Mouse (Mus musculus) layer of hippocampus, adult 9-10 months (tissue): Measurements from ENCODE around the gene Efna3.
A peak's percentile ranks its signal among the peaks of the same experiment; 100 is the strongest.

Experiments
- DNase-seq: peaks from one replicate; pipeline ENCODE4 v3.0.0; 2022; ENCODE audit warnings: low spot score

The Efna3 gene

DNA sequence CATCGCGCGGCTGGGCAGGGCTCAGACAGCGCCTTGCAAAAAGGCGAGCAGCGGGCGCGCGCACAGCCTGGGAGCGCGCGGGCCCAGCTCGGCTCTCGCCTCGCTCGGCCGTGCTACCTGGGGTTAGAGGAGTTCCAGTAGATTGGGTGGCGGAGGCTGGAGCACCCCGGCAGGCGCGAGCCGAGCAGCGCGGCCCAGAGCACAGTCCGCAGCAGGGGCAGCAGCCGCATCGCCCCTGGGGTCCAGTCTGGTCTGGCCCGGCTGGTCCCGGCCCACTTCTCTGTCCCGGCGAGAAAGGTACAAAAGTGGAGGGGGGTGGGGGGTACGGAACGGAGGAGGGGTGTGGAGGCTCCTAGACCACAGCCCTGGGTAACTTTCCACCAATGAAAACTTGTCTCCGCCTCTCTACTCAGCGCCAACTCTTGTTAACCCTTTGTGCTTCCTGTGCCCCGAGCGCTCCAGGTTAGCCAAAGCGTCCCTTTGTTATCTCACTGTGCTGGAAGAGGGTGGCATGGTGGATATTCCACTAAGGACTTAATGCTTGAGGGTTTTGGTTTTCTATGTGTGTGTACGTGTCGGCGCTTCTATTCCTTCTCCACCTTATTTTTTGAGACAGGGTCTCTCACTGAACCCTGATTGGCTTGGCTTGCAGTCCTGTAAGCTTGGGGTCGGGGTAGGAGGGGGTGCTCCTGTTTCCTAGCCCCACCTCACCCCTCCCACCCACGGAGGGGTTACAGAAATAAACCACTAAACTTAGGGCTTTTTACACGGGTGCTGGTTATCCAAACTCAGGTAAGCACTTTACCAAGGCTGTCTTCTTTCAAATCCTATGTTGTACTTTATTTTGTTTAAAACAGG lies 15.2 kb upstream of the Efna3 start, which contains the start of gene Efna4:
Gene Efna4 (minus strand): TSS at position 308 of the 858 bp plus-strand sequence.
- no peak for DNase-seq

DNA sequence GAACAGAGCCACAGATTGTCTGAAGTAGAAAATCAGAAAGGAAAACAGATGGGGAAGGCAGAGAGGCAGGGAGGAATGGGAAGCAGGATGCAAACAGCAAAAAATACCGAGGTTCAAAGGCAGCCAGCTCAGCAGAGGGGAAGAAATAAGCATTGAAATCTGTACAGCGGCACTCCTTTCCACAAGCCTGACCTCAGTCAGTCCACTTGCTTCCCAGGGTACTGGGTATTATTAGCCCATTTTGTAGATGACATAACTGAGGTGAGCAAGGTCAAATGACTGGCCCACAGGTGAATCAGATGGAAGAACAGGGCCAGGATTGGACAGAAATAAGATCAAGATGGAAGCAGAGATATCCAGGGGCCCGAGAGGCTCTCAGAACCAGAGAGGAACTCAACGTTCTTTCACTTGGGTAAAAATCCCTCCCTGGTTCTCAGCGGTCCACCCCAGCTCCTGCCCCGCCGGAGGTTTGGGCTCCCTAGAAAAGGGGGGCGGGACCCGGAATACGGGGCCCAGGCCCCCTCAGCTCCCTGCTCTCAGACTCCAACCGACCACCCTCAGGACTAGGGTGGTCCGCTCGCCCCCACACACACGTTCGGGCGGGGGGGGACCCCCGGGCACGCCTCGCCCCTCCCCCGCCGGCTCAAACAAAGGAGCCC lies 14.4 kb upstream of the Efna3 start:
- no peak for DNase-seq

DNA sequence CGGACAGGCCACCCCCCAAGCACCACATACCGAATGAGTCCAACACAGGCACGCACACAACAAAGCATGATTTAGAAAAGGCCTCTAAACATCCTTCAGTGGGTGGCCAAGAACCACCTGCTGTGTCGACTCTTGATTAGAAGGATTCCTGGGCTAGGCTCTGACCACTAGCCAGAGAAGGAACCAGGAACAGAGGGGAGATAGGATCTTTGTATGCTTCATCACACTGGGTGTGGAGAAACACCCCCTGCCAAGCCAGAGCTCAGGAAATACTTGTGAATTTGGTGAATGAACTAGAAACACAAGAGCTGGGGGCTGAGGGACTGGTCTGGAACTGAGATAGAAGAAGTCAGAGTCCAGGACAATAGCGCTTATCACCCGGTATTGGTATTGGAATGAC lies 13.8 kb upstream of the Efna3 start:
- DNase-seq: no peak

DNA sequence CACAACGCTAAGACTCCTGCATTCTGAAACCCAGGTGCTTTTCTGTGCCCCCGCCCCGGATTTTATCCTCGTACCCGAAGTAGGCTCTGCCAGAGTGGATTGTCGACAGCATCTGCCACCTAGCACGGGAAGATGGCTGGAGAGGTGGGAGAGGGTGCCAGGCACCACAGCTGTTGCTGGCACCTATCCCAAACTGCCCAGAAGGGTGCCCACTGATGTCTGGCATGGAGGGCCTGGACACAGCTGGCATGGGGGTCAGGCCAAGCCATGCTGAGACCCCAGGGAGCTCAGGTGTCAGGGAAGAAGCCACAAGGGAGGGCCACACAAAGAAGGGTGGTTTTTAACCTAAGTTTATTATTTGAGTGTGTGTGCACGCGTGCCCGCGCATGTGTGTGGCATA lies 10.3 kb upstream of the Efna3 start:
- no peak for DNase-seq

- DNase-seq: no peak
These were observed 9.7 kb upstream of the Efna3 start for GRCm38 (mm10) chr3:89332476-89332875.

GRCm38 (mm10) chr3:89332013-89332412 lies 9.2 kb upstream of the Efna3 start:
- no peak for DNase-seq

GRCm38 (mm10) chr3:89331561-89331960 lies 8.8 kb upstream of the Efna3 start:
- no peak for DNase-seq

- DNase-seq: no peak
These were observed 8.2 kb upstream of the Efna3 start for GRCm38 (mm10) chr3:89330948-89331347.

DNA sequence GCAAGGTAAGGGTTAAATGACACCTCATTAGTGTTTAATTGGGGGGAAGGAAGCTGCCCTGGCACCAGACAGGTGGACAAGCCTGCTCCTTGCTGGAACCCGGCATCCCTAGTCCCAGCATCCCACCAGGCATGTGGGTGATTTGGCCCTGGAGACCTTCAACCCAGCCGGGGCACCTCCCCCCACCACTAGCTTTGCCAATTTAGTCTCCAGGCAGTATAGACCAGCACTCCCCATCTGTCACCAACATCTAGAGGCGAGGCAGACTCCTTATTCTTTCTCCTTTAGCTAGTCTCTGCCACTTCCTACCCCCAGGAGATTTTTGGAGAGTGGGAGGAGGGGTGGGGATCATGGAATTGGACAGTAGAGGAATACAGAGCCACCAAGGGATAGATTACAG lies 7.6 kb upstream of the Efna3 start:
- DNase-seq: no peak

DNA sequence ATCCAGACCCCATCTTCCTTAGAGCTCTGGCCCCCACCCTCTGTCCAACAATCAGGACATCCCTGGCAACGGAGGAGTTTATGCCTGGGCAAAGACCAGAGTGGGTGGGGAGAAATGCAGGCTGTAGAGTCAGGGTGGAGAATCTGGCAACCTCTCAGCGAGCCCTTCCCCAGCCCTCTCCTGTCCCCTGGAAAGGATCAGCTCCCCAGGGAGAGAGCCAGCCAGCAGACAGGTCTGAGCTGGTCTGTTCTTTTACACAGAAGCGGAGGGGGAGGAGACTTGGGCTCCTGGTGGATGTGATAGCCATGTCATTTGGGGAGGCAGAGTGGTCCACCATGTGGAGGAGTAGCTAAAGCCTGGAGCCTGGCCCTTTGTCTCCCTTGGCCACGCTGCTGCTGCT lies 5.9 kb upstream of the Efna3 start:
- DNase-seq: no peak

DNA sequence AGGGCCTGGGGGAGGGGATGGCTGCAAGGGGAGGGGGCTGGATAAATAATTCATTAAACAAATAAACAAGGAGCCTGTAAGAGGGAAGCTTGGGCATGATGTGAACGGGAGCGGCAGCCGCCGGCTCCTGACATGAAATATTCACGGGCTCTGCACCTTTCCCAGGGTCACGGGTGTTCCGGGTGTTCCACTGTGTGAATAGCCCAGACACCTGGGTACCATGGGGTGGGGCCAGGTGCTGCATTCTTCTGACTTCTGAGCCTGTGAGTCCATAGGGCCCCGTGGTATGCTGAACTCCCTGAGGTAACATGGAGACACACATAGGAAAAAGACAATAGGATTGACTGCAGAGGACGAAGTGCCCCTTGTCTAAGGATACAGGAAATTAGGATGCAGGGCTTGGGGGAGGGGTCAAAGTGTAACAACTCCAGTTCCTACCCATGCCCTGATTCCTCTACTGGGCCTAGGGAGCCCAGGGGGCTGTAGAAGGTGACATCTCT lies 4.7 kb upstream of the Efna3 start:
- DNase-seq: no peak

GRCm38 (mm10) chr3:89325882-89326281 lies 3.1 kb upstream of the Efna3 start:
- DNase-seq: no peak

GRCm38 (mm10) chr3:89322131-89322500 lies 649 bp downstream of the Efna3 start:
- no peak for DNase-seq

- no peak for DNase-seq
These were observed 1.3 kb downstream of the Efna3 start for GRCm38 (mm10) chr3:89321183-89322130.

DNA sequence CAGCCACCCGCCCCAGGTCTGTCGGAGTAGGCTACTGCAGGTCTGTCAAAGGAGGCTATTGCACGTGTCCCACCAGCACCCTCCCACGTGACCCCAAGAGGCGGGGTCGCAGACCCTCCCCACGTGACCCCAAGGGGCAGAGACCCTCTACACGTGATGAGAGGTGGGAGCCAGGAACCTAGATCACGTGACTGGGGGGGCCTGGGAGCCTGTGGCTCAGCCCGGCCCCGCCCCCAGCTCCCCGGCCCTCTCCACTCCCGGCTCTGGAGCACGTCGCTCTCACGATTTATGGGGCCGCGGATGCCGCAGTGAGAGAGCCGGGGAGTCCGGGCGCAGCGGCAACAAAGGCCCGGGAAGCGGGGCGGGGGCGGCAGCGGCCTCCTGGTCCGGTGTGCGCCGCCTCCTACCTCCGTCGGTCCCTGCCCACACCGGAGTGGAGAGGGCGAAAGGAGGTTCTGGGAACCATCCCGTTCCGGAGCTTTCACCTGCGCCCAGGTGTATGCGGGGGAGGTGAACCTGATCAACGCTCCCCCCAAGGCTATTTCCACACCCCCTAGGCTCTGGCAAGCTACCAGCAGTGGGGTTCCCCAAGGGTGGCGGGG lies 2.1 kb downstream of the Efna3 start:
- no peak for DNase-seq

- DNase-seq: no peak
These were observed 3.0 kb downstream of the Efna3 start for GRCm38 (mm10) chr3:89319591-89320350.

- DNase-seq: no peak
These were observed 3.7 kb downstream of the Efna3 start for GRCm38 (mm10) chr3:89318971-89319590.

DNA sequence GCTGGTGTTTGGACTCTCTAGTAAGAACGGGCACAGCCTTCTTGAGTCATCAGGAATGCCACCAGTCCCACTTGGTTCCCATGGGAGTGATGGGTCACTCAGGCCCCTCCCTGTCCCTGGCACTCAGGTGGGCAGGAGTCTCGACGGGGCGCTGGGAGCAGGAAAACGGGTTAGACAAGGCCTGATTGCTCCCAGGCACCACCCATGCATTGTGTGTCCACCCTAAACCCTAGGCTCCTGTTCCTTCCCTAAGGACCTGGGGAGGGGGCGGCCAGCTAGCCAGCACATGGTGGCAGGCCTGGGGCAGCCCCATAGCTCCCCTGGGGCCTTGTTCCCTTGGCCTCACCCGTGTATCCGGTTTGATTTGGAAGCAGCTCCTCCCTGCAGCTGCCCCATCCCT lies 4.4 kb downstream of the Efna3 start:
- DNase-seq: no peak

GRCm38 (mm10) chr3:89317246-89317645 lies 5.5 kb downstream of the Efna3 start:
- no peak for DNase-seq

GRCm38 (mm10) chr3:89316833-89317232 lies 5.9 kb downstream of the Efna3 start:
- DNase-seq: peak; percentile 81
